ENCODE assay signal across 8 mouse cellular contexts in genomic region chr11:35297319-35297718, GRCm38 (mm10).
A peak's percentile ranks its signal among the peaks of the same experiment; 100 is the strongest.
DNase-seq lines count a peak whose midpoint lies in the region.
"Had no signal": no experiment of that assay in that cellular context is flagged by ENCODE, and none has a peak within 500 bp of the region (broad histone marks: within the 10 kb centered on the region; RNA-seq: fewer than 3 reads in every experiment).

No protein-coding gene starts in this region.

- peaks cover 36% of the 10 kb centered on the region; the same call in 1 of the 2 replicates for H3K27me3 ChIP-seq in forebrain, embryonic 10.5 days (ENCODE audit: poor library complexity, severe bottlenecking)

- peak; percentile 86 for DNase-seq in adipocyte (ENCODE audit: low spot score)
- DNase-seq in adrenal gland, postnatal 10 days = peak; percentile 82
- peak; percentile 64 for DNase-seq in kidney, adult 18-20 months
- DNase-seq in lung, postnatal 10 days = peak; percentile 70
- no peak for DNase-seq in embryo, embryonic 11 days
- DNase-seq in forebrain, embryonic 10.5 days (ENCODE audit: extremely low spot score, low spot score) = no peak
- DNase-seq in left cerebral cortex, adult 18-20 months (ENCODE audit: low spot score in 2 of 2) = no peak

- peaks cover 28% of the 10 kb centered on the region for H3K4me1 ChIP-seq in forebrain, embryonic 10.5 days

- no peaks in the 10 kb centered on the region for H3K9me3 ChIP-seq in forebrain, embryonic 10.5 days
- H3K9me3 ChIP-seq: neural tube, embryonic 12.5 days had no signal

- H3K36me3 ChIP-seq in forebrain, embryonic 10.5 days (replicated peaks) = no peaks in the 10 kb centered on the region
- H3K36me3 ChIP-seq: neural tube, embryonic 12.5 days had no signal

- 87% methylated on average over 5 of the region's 5 CpGs for WGBS in forebrain, embryonic 10.5 days

- no peak overlapping the region for H3K4me3 ChIP-seq in forebrain, embryonic 10.5 days
- H3K4me3 ChIP-seq: neural tube, embryonic 12.5 days had no signal

- no peak overlapping the region for H3K27ac ChIP-seq in forebrain, embryonic 10.5 days
- H3K27ac ChIP-seq: neural tube, embryonic 12.5 days had no signal

Comparison
In these comparisons a context has a peak if more than half of its experiments do, and no peak if none do; other contexts are left out.
1. DNase-seq: peak in adipocyte (single experiment), adrenal gland, postnatal 10 days (single experiment), kidney, adult 18-20 months (single experiment) and lung, postnatal 10 days (single experiment); none in embryo, embryonic 11 days (single experiment), forebrain, embryonic 10.5 days (single experiment) and left cerebral cortex, adult 18-20 months (0 of 2).